Mouse (Mus musculus) cerebellum, postnatal 10 days (tissue): ENCODE results near the gene Plbd2.

Experiments
- DNase-seq, 2 experiments: peaks; one replicate each; pipeline ENCODE4 v3.0.0; 2021; ENCODE audit warnings: mixed read lengths in 2 of 2

Gene Plbd2

GRCm38 (mm10) chr5:120473361-120473760 is 30.1 kb downstream of the Plbd2 start:
- no peak for DNase-seq

GRCm38 (mm10) chr5:120472770-120473169 is 30.7 kb downstream of the Plbd2 start, which contains the start of gene Sdsl:
Gene Sdsl (minus strand): TSS chr5:120472810.
- no peak for DNase-seq

DNA sequence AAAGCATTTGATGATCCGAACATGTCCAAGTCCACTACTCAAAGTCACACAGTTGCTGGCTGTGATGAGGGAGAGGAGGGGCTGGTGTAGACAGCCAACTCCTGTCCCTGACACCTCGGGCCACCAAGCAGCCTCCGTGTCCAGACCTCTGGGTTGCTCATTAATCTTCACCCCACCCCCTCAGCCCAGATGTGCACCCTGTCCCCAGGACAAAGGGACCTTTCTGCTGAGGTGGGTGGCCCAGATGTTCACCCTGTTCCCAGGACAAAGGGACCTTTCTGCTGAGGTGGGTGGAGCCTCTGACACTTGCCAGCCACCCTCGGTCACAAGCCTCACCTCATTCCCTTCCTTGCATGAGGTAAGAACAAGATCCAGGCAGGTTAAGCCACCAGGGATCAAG is 31.9 kb downstream of the Plbd2 start:
- no peak for DNase-seq

DNA sequence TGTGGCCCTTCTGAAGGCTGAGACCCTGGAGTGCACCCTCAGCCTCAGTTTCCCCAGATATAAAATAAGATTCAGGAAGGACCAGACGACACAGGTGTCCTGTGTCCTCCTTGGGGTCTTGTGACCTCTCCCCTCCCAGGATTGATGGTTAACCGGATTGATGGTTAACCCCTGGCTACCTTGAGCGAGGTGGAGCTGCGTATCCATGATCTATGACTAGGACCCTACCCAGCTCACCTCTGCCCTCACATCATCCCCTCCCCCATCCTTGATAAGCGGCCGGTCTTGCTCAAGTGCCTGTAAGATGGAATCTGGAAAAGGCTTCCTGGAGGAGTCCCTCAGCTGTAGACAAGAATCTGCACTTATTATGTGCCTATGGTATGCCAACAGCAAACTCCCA is 34.6 kb downstream of the Plbd2 start:
- DNase-seq: no peak

- no peak for DNase-seq
Measured at GRCm38 (mm10) chr5:120468336-120468735, 35.1 kb downstream of the Plbd2 start.

GRCm38 (mm10) chr5:120467026-120467425 is 36.4 kb downstream of the Plbd2 start:
- peak in 1 of 2 experiments; percentile 43 for DNase-seq

- no peak for DNase-seq
Measured at GRCm38 (mm10) chr5:120465860-120466259, 37.6 kb downstream of the Plbd2 start.

GRCm38 (mm10) chr5:120465062-120465461 is 38.4 kb downstream of the Plbd2 start:
- peak; percentile 71 to 76 for DNase-seq

DNA sequence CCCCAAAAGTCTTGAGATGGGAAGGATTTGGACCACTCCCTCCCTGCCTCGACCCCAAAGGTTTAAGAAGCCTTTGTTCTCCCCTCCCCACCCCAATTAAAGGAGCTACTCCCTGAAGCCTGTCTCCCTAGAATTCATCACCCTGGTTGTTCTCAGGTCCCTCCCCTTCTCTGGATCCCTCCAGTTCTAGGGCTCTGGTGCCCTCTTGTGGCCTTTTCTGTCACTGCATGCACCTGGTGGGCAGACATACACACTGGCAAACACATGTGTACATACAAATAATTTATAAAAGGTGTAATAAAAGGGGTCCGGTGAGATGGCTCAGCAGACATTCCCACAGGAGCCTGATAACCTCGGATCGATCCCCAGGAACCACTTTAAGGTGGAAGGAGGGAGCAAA is 39.1 kb downstream of the Plbd2 start:
- DNase-seq: peak; percentile 55 to 69

DNA sequence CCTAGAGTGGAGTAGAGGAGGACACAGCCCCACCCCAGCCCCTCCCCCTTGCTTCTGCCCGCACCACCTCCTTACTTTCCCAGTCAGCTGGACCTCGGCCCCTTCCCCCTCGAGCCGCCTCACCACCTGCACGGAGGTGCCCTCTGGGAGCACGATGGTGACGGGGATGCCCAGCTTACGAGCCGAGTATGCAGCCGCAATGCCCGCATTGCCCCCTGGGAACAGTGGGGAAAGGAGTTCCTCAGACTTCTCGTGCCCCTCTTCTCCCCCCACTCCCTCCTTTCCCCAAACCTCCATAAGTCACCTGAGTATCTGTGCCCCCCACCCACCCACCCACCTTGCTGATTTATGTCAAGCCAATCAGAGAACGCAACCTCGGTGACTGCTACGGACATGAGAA is 41.5 kb downstream of the Plbd2 start:
- DNase-seq: no peak

- peak; percentile 44 to 56 for DNase-seq
Measured at GRCm38 (mm10) chr5:120459133-120459532, 44.3 kb downstream of the Plbd2 start.

DNA sequence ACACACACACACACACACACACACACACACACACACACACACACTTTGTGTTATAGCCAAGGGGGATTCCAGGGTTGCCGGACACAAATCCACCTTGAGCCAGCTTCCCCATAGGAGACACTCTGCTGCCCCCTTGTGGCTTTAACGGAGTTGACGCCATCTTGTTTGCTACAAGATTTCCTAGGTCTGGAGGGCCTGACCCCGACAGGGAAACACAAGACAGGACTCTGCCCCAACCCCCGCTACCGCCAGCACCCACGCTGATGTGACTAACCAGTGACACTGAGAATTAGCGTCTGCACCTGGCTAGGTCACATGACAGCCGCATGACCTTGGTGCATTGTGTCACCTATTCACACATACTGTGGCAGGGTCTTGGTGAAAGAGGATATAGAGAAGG is 45.8 kb downstream of the Plbd2 start:
- peak; percentile 93 to 97 for DNase-seq

- no peak for DNase-seq
Measured at GRCm38 (mm10) chr5:120456841-120457554, 46.4 kb downstream of the Plbd2 start.

DNA sequence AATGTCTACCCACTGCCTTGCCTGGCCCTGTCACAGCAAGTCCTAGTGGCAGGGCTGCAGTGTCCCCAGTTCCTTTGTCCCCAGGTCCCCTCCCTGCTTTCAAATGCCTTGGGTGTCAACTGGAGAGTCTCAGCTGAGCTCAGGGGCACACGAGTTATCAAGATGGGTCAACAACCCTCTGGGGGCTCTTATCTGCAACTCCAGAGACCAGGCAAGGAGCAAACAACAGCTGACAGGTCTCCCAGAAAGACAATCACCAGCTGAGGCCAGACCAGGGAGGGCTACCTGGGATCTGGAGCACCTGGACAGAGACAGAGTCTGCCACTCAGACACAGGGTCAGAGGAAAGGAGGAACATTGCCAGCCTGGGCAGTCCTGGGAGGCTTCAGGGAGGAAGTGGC is 47.2 kb downstream of the Plbd2 start:
- DNase-seq: no peak

DNA sequence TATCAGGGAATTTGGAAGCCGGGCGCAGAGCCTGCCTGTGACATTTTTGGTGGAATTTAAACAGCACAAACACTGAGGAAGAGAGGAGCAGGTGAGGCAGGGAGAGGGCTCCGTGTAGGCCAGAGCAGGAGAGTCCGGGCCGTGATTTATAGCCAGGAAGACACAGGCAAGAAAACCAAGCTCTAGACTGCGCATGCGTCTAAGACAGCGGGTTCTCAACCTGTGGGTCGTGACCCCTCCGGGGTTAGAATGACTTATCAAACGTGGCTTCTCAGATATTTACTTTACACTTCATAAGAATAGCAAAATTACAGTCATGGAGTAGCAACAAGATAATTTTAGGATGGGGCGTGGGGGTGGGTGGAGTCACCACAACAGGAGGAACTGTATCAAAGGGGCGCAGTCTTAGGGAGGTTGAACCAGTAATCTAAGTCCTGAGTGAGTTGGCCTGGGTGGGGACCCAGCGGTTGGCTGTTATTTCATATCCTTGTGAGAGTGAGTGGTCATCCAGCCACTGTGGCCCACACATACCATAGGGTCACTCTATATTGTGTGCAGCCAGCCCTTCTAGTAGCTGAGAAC is 48.6 kb downstream of the Plbd2 start:
- no peak for DNase-seq

DNA sequence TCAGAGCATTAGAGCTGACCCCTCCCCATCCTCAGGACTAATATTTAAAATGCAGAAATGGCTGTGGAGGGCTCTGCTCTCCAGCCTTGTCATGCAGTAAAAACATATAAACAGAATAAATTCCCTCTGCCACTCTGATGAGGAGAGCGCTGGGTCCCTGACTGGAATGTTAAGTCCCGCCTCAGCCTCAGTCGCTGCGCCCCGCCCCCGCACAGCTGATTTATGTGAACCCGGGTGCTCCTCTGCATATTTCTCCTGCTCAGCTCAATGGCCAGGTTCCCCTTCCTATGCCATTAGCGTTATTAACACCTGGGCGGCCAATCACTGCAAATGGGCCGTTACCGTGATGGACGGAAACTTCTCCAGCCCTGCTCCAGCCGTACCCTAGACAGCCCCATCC is 56.1 kb downstream of the Plbd2 start:
- no peak for DNase-seq

- peak; percentile 99 to 100 for DNase-seq
Measured at GRCm38 (mm10) chr5:120440733-120441132, 62.7 kb downstream of the Plbd2 start.

DNA sequence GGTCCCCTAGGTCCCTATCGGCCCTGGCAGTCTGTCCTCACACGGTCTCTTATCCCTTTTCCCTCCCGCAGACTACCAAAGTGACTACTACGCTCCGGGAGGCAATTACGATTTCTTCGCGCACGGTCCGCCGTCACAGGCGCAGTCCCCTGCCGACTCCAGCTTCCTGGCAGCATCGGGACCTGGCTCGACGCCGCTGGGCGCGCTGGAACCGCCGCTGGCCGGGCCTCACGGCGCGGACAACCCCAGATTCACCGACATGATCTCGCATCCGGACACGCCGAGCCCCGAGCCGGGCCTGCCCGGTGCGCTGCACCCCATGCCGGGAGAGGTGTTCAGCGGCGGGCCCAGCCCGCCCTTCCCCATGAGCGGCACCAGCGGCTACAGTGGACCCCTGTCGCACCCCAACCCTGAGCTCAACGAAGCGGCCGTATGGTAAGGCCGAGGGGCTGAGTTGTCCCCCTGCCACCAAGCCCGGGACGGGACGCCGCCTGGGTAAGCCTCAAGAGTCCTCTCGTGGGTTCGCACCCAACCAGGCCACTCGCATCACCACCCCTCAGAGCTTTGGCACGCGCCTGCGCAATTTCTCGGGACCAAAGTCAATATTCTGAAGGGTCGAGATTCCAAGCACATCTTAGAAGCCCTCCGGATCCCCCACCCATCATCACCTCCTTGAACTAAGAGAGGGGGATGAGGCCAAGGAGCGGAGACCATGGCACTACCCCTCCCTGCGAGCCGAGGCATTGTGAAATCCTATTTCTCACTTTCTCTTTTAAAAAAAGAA is 63.3 kb downstream of the Plbd2 start:
- peak; percentile 54 to 58 for DNase-seq

GRCm38 (mm10) chr5:120438991-120439710 is 64.3 kb downstream of the Plbd2 start:
- peak; percentile 81 to 87 for DNase-seq

- DNase-seq: peak in 1 of 2 experiments; percentile 35
Measured at GRCm38 (mm10) chr5:120438469-120438868, 65.0 kb downstream of the Plbd2 start.

DNA sequence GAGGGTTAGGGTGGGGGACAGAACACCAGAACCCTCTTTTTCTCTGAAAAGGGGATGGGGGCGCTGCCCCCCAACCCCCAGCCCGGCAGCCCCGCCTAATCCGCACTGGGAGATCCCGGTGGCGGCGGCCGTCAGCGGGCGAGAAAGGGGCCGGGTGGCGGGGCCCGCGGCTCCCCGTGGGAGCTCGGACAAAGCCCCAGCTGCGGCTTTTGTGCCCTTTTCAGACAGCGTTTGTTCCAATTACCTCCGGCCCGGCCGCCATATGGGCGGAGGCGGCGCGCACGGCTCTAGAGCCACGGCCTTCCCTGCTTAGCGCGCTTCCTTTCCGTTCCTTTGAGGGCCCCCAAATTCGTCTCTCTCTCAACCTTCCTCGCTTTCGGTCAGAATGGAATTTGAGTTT is 65.4 kb downstream of the Plbd2 start:
- peak; percentile 52 to 54 for DNase-seq

GRCm38 (mm10) chr5:120437539-120437938 is 65.9 kb downstream of the Plbd2 start:
- DNase-seq: peak in 1 of 2 experiments; percentile 37

GRCm38 (mm10) chr5:120436885-120437495 is 66.4 kb downstream of the Plbd2 start:
- DNase-seq: peak in 1 of 2 experiments; percentile 44
